In genomic region chr19:38558816-38559215, GRCm38 (mm10) we compare ENCODE assay signal across 10 mouse cellular contexts.
DNase-seq lines count a peak whose midpoint lies in the region; ATAC-seq lines count a peak whose summit lies in the region.
"Had no signal": no experiment of that assay in that cellular context is flagged by ENCODE, and none has a peak within 500 bp of the region (broad histone marks: within the 10 kb centered on the region; RNA-seq: fewer than 3 reads in every experiment).

No protein-coding gene starts in this region.

- 66% methylated on average over 1 of the region's 1 CpGs for WGBS in hindbrain, embryonic 11.5 days
- WGBS in hindbrain, embryonic 10.5 days: 62% methylated on average over 1 of the region's 1 CpGs

- H3K36me3 ChIP-seq in hindbrain, embryonic 11.5 days (ENCODE audit: control insufficient read depth, insufficient read depth, low read length): no peaks in the 10 kb centered on the region
- no peaks in the 10 kb centered on the region for H3K36me3 ChIP-seq in hindbrain, embryonic 10.5 days

- peak; percentile 47 for DNase-seq in hindbrain, embryonic 11.5 days (ENCODE audit: low spot score)
- DNase-seq in hindbrain, embryonic 10.5 days (ENCODE audit: low spot score): no peak
- peak; percentile 36 for DNase-seq in 416B (ENCODE audit: low read depth)
- DNase-seq in R1 (ENCODE audit: low read depth, low spot score): peak; percentile 67
- peak; percentile 69 to 73 for DNase-seq in kidney, postnatal 4 days
- DNase-seq in T-cell, adult 2 months (ENCODE audit: low spot score): no peak
- DNase-seq in thymus, postnatal 14 days: no peak
- DNase-seq in left cerebral cortex, postnatal 36 days (ENCODE audit: low spot score in 2 of 2): no peak
- DNase-seq: thymus, postnatal 4 days had no signal

- H3K4me2 ChIP-seq in hindbrain, embryonic 11.5 days (replicated peaks; ENCODE audit: low read depth, low read length): no peak overlapping the region

- intact Hi-C loops in left cerebral cortex, postnatal 36 days (cut with DNase I): no loop called here

- H3K4me3 ChIP-seq in hindbrain, embryonic 11.5 days (ENCODE audit: low read depth, low read length): no peak overlapping the region
- H3K4me3 ChIP-seq in hindbrain, embryonic 10.5 days: no peak overlapping the region

- no peaks in the 10 kb centered on the region for H3K4me1 ChIP-seq in hindbrain, embryonic 11.5 days (replicated peaks; ENCODE audit: control insufficient read depth, insufficient read depth, low read length)
- no peaks in the 10 kb centered on the region for H3K4me1 ChIP-seq in hindbrain, embryonic 10.5 days (replicated peaks)

- H3K9me3 ChIP-seq in hindbrain, embryonic 11.5 days (ENCODE audit: control insufficient read depth, low read length): no peaks in the 10 kb centered on the region
- H3K9me3 ChIP-seq in hindbrain, embryonic 10.5 days: no peaks in the 10 kb centered on the region

- no peak overlapping the region for H3K27ac ChIP-seq in hindbrain, embryonic 11.5 days (ENCODE audit: low read depth, low read length)
- no peak overlapping the region for H3K27ac ChIP-seq in hindbrain, embryonic 10.5 days

- ATAC-seq in hindbrain, embryonic 11.5 days (ENCODE audit: low FRiP score): no peak
- ATAC-seq: inflammation-experienced regulatory T-cells, adult 6 months had no signal

- no peaks in the 10 kb centered on the region for H3K27me3 ChIP-seq in hindbrain, embryonic 11.5 days (ENCODE audit: control insufficient read depth, insufficient read depth, low read length)
- H3K27me3 ChIP-seq in hindbrain, embryonic 10.5 days (ENCODE audit: insufficient read depth, poor library complexity, severe bottlenecking): no peaks in the 10 kb centered on the region

- H3K9ac ChIP-seq in hindbrain, embryonic 11.5 days (ENCODE audit: low read depth, low read length): no peak overlapping the region

Comparison
In these comparisons a context has a peak if more than half of its experiments do, and no peak if none do; other contexts are left out.
1. DNase-seq: peak in hindbrain, embryonic 11.5 days (single experiment), 416B (single experiment), R1 (single experiment) and kidney, postnatal 4 days (2 of 2); none in hindbrain, embryonic 10.5 days (single experiment), T-cell, adult 2 months (single experiment), thymus, postnatal 14 days (single experiment) and left cerebral cortex, postnatal 36 days (0 of 2).